Mouse (Mus musculus) T-helper 2 cell (primary cell): ENCODE data around the gene Farp1.
"Not testable (repeated sequence)": the region's sequence is repeated elsewhere in the genome, so short reads cannot be mapped to it uniquely, and the experiment has no call there.

Source experiments
- in situ Hi-C: fragments of 300-600 bp; cut with MboI, MseI; formaldehyde crosslinking; loops from one replicate; pipeline ENCODE4 v1.15.1; 2025; ENCODE audit warnings: high pct_unique_total_duplicates

Farp1 gene

GRCm38 (mm10) chr14:121104760-121105329 is 69.8 kb downstream of the Farp1 start:
- in situ Hi-C loops: no loop called here

GRCm38 (mm10) chr14:121106906-121107305 is 71.9 kb downstream of the Farp1 start:
- in situ Hi-C loops: no loop called here

GRCm38 (mm10) chr14:121107707-121108285 is 72.8 kb downstream of the Farp1 start:
- in situ Hi-C loops: no loop called here

GRCm38 (mm10) chr14:121108439-121109115 is 73.6 kb downstream of the Farp1 start:
- in situ Hi-C loops: no loop called here

- in situ Hi-C loops: no loop called here
Observed at GRCm38 (mm10) chr14:121109116-121109504, 74.1 kb downstream of the Farp1 start.

DNA sequence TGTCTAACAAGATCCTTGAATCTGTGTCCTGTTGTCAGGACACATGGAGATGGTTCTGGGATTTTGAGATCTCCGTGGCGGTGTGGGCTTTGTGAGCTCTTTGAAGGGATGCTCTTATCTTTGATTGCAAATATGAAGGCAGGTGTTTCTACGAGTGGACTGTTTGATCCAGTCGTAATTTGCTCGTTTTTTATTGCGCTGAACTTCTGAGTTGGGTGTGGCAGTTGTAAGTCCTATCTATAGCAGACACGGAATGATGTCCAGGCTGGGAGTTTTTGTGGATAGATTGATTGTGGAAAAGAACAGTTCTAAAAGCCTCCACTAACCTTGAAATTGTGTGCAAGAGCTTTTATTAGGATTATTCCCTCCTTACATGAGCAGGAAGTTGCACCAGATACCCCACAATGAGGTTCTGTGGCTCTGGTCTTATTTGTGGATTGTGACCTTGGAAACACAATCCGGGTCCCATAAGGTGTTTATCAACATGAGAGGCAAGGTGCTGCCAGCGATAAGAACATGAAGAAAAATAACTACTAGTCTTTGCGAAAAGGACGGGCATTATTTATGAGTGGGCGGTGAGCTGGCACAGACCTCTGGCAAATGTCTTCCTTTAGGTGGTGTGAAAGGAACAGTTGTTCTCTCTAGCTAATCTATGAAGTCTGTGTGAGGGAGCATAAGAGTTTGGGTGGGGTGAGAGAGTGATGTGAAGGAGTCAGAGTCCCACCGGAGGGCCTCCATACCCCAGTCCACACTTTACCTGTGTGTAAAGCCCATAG is 75.7 kb downstream of the Farp1 start:
- in situ Hi-C loops: no loop called here

DNA sequence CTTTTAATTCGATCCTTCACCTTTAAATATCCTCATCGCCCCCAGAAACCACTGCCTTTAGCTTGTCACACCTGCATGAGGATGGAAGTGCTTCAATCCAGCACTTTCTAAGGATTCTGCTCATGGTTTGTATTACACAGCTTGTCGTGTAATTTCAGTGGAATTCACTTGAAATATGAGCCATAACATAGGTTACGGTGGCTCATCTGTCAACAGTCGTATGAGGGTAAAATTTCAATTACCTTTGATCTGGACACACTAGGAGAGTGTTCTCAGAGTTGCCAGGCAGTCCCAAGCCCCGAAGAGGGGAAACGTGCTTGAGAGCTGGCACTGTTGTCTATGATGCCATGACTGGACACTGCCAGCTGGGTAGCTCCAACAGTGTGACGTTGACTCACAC is 77.1 kb downstream of the Farp1 start:
- in situ Hi-C loops: no loop called here

- in situ Hi-C loops: no loop called here
Observed at GRCm38 (mm10) chr14:121113785-121114184, 78.8 kb downstream of the Farp1 start.

DNA sequence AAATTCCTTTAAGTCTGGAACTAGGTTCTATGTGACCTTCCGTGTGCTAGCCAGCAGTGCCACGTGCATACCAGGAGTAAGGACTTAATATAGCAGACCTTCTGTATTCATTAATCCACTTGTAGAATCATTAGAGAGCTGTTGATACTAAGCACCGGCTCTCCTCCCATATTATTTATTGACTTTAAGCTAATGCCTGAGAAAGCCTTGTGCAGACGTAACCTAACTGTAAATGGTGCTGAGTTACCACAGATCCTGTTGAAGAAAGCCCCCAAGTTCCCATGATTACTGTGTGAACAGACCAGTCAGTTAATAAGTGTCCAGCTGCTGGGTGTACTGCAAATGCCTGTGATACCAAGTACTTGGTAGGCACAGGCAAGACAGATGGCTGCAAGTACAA is 81.7 kb downstream of the Farp1 start:
- in situ Hi-C loops: no loop called here

- in situ Hi-C loops: no loop called here
Observed at GRCm38 (mm10) chr14:121118860-121119259, 83.9 kb downstream of the Farp1 start.

DNA sequence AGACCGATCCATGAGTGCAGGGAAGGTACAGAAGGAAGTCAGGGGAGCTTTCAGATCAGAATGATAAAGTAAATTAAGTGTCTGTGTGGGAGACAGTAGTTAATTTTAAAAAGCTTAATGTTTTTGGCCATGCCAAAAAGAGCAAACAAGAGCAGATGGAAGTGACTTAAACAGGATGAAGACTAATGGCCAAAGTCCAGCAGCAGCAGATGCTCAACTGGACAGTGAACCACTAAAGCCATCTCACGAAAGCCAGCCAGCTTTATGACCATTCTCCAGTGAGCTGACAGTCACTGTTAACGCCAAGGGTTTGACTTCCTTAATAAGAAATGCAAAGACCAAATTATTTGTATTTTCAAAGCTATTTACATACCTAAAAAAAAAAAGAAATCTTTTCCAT is 86.7 kb downstream of the Farp1 start:
- in situ Hi-C loops: no loop called here

GRCm38 (mm10) chr14:121122852-121123251 is 87.9 kb downstream of the Farp1 start:
- in situ Hi-C loops: no loop called here

- in situ Hi-C loops: no loop called here
Observed at GRCm38 (mm10) chr14:121124409-121125010, 89.5 kb downstream of the Farp1 start.

DNA sequence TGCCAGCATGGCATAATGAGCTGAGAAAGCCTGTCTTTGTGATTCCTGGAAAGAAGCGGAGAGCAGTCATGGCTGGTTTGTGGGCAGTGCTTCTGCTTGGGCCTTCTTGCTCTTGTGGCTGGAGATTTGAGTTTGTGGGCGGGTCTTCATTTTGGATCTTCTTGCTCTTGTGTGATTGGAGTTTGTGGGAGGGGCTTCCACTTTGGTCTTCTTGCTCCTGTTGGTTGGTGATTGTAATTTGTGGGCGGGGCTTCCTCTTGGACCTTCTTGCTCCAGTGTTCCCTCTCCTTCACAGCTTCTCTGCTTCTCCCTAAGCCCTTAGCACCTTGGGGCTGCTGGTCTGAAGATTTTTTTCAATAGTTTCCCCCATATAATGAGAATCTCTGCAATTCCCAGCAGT is 90.7 kb downstream of the Farp1 start:
- in situ Hi-C loops: no loop called here

DNA sequence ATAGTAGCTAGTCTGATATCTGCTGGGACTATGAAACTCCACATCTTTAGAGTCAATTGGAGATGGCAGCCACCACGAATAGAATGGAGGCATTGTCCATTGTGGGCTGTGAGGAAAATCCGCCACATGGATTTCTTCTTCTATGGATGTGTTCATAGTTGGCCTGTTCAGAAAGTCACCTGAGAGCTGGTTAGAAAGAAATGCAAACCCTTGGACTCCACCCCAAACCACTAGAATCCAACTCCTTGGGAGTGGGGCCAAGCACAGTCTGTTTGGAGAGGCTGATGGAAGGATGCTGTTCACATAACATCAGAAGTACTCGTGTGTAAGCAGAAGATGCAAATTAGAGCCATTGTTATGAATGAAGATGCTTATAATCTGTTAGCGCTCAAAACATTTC is 91.3 kb downstream of the Farp1 start:
- in situ Hi-C loops: no loop called here

GRCm38 (mm10) chr14:121128858-121129800 is 94.1 kb downstream of the Farp1 start:
- in situ Hi-C loops: no loop called here

DNA sequence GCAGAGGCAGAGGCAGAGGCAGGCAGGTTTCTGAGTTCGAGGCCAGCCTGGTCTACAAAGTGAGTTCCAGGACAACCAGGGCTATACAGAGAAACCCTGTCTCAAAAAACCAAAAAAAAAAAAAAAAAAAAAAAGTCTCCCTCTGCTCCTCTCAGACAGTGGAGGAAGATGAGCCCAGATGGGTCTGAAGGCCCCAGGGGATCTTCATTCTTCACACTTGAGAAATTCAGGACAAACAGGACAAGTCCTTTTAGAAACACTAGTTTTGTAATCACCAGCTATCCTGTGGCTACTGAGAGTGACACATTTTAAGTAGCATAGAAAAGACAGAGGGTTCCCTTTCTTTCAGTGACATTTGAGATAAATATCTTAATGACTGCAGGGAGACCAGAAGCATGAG is 95.4 kb downstream of the Farp1 start:
- in situ Hi-C loops: not testable (repeated sequence)

GRCm38 (mm10) chr14:121134414-121134813 is 99.4 kb downstream of the Farp1 start:
- in situ Hi-C loops: no loop called here

GRCm38 (mm10) chr14:121143831-121144455 is 108.9 kb downstream of the Farp1 start:
- in situ Hi-C loops: no loop called here

DNA sequence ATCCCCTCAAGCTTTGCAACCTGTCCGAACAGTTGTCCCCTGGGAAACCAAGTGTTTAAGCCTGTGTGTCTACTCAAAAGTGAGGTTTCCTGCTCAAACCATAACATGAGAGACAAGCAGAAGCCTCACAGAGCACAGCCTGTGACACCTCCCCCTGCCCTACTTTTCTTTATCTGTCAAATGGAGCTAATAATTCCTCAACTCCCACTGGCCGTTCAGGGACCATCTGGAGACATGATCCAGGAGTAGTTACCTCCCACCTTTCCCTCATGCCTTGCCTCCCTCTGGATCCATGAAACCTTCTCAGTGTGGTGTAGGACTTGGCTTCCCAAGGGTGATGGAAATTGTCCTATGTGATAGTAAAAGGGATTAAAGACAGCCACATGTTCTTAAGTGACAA is 109.5 kb downstream of the Farp1 start:
- in situ Hi-C loops: no loop called here

- in situ Hi-C loops: no loop called here
Observed at GRCm38 (mm10) chr14:121145291-121145690, 110.3 kb downstream of the Farp1 start.
